In genomic region chr6:4545727-4546126, GRCm38 (mm10) we compare ENCODE assay signal across 7 mouse cellular contexts. TPM values are rescaled to one million over a fixed set of nuclear protein-coding genes. Genes with fewer than 3 reads are reported as not detected.
DNase-seq lines count a peak whose midpoint lies in the region; ATAC-seq lines count a peak whose summit lies in the region.

No protein-coding gene starts in this region.

- no peak overlapping the region for H3K9ac ChIP-seq in midbrain, embryonic 16.5 days (ENCODE audit: low read depth, low read length)
- H3K9ac ChIP-seq in heart, embryonic 16.5 days (ENCODE audit: low read length) = peak overlapping the region; percentile 43
- H3K9ac ChIP-seq in liver, embryonic 13.5 days = no peak overlapping the region

- peaks cover 18% of the 10 kb centered on the region for H3K4me1 ChIP-seq in midbrain, embryonic 10.5 days
- no peaks in the 10 kb centered on the region; the same call in 1 of the 2 replicates for H3K4me1 ChIP-seq in midbrain, embryonic 16.5 days (ENCODE audit: control insufficient read depth, insufficient read depth, low read length)
- H3K4me1 ChIP-seq in heart, embryonic 16.5 days (ENCODE audit: control insufficient read depth, insufficient read depth, low read length) = 0 out of 2 replicates have a peak, but pooled peaks cover 2% of the 10 kb centered on the region
- H3K4me1 ChIP-seq in liver, embryonic 13.5 days (replicated peaks) = no peaks in the 10 kb centered on the region; the same call in 1 of the 2 replicates

- no peaks in the 10 kb centered on the region for H3K36me3 ChIP-seq in midbrain, embryonic 10.5 days
- H3K36me3 ChIP-seq in midbrain, embryonic 16.5 days (ENCODE audit: control insufficient read depth, insufficient read depth, low read length) = no peaks in the 10 kb centered on the region
- H3K36me3 ChIP-seq in heart, embryonic 16.5 days (ENCODE audit: control insufficient read depth, insufficient read depth) = no peaks in the 10 kb centered on the region
- H3K36me3 ChIP-seq in liver, embryonic 13.5 days = no peaks in the 10 kb centered on the region

- H3K27me3 ChIP-seq in midbrain, embryonic 10.5 days (ENCODE audit: low read depth, poor library complexity, severe bottlenecking) = no peaks in the 10 kb centered on the region
- H3K27me3 ChIP-seq in midbrain, embryonic 16.5 days (ENCODE audit: control insufficient read depth, insufficient read depth, low read depth, low read length) = no peaks in the 10 kb centered on the region
- no peaks in the 10 kb centered on the region for H3K27me3 ChIP-seq in heart, embryonic 16.5 days (ENCODE audit: control insufficient read depth, insufficient read depth, low read length)
- no peaks in the 10 kb centered on the region for H3K27me3 ChIP-seq in liver, embryonic 13.5 days

- peak; percentile 56 for DNase-seq in midbrain, embryonic 10.5 days (ENCODE audit: low spot score)
- peak; percentile 89 for DNase-seq in NIH3T3 (ENCODE audit: low read depth)
- DNase-seq in cerebellum, adult 8-10 months = peak; percentile 34
- peak; percentile 4 for DNase-seq in liver, embryonic 13.5 days
- DNase-seq in right cerebral cortex, adult 2 months (ENCODE audit: low spot score in 2 of 2) = peak; percentile 35 to 72

- no peak for ATAC-seq in midbrain, embryonic 16.5 days
- no peak for ATAC-seq in heart, embryonic 16.5 days (replicated peaks; ENCODE audit: extremely low read depth, insufficient read depth, low FRiP score)
- ATAC-seq in liver, embryonic 13.5 days (ENCODE audit: low read depth) = no peak

- 60% methylated on average over 8 of the region's 8 CpGs for WGBS in midbrain, embryonic 10.5 days
- WGBS in midbrain, embryonic 16.5 days = 53% methylated on average over 8 of the region's 8 CpGs
- 15% methylated on average over 8 of the region's 8 CpGs for WGBS in heart, embryonic 16.5 days
- 12% methylated on average over 8 of the region's 8 CpGs for WGBS in liver, embryonic 13.5 days (ENCODE audit: insufficient replicate concordance)

- no peaks in the 10 kb centered on the region for H3K9me3 ChIP-seq in midbrain, embryonic 10.5 days (replicated peaks)
- H3K9me3 ChIP-seq in midbrain, embryonic 16.5 days (replicated peaks; ENCODE audit: control insufficient read depth, low read length, poor library complexity, severe bottlenecking) = no peaks in the 10 kb centered on the region
- H3K9me3 ChIP-seq in heart, embryonic 16.5 days (replicated peaks; ENCODE audit: control insufficient read depth, low read length) = no peaks in the 10 kb centered on the region
- H3K9me3 ChIP-seq in liver, embryonic 13.5 days (replicated peaks) = no peaks in the 10 kb centered on the region

- no peak overlapping the region for H3K27ac ChIP-seq in midbrain, embryonic 10.5 days (replicated peaks)
- no peak overlapping the region for H3K27ac ChIP-seq in midbrain, embryonic 16.5 days (ENCODE audit: low read length)
- H3K27ac ChIP-seq in heart, embryonic 16.5 days (ENCODE audit: low read length) = no peak overlapping the region
- H3K27ac ChIP-seq in liver, embryonic 13.5 days = no peak overlapping the region

- H3K4me3 ChIP-seq in midbrain, embryonic 10.5 days = no peak overlapping the region
- no peak overlapping the region for H3K4me3 ChIP-seq in midbrain, embryonic 16.5 days (ENCODE audit: low read depth, low read length)
- peak overlapping the region; percentile 30 for H3K4me3 ChIP-seq in heart, embryonic 16.5 days (ENCODE audit: low read length)
- no peak overlapping the region for H3K4me3 ChIP-seq in liver, embryonic 13.5 days (replicated peaks)

- H3K4me2 ChIP-seq in midbrain, embryonic 16.5 days (ENCODE audit: low read length) = no peak overlapping the region
- peak overlapping the region; percentile 61 for H3K4me2 ChIP-seq in heart, embryonic 16.5 days (ENCODE audit: low read depth, low read length)
- H3K4me2 ChIP-seq in liver, embryonic 13.5 days = no peak overlapping the region

RNA-seq across cellular contexts. Expression of gene Col1a2, which starts 41.1 kb away (rescaled TPM):
- 84.9 and 139 TPM in 2 replicates for polyA plus RNA-seq in midbrain, embryonic 10.5 days (2016; fragmentation: Nextera tagmentation; extraction: Ambion mirVana)
- polyA plus RNA-seq in midbrain, embryonic 16.5 days (2015; fragmentation: Nextera tagmentation; extraction: Ambion mirVana) = 62.8 and 78.9 TPM in 2 replicates
- polyA plus RNA-seq in heart, embryonic 16.5 days (2015; fragmentation: Nextera tagmentation; extraction: Ambion mirVana) = 382 and 460 TPM in 2 replicates
- 53.7 and 54.3 TPM in 2 replicates for polyA plus RNA-seq in liver, embryonic 13.5 days (2015; fragmentation: Nextera tagmentation; extraction: Ambion mirVana)

RNA-seq across cellular contexts. Expression of gene Casd1, which starts 54.9 kb away (rescaled TPM):
- 32.0 and 32.2 TPM in 2 replicates for polyA plus RNA-seq in midbrain, embryonic 10.5 days (2016; fragmentation: Nextera tagmentation; extraction: Ambion mirVana)
- polyA plus RNA-seq in midbrain, embryonic 16.5 days (2015; fragmentation: Nextera tagmentation; extraction: Ambion mirVana) = 48.6 and 49.4 TPM in 2 replicates
- polyA plus RNA-seq in heart, embryonic 16.5 days (2015; fragmentation: Nextera tagmentation; extraction: Ambion mirVana) = 23.6 and 25.5 TPM in 2 replicates
- 7.7 and 10.5 TPM in 2 replicates for polyA plus RNA-seq in liver, embryonic 13.5 days (2015; fragmentation: Nextera tagmentation; extraction: Ambion mirVana)

Comparison
In these comparisons a context has a peak if more than half of its experiments do, and no peak if none do; other contexts are left out.
1. DNase-seq: peak in every context shown above with its lines; median percentile 89 in NIH3T3; 56 in midbrain, embryonic 10.5 days; 54 in right cerebral cortex, adult 2 months; 34 in cerebellum, adult 8-10 months; 4 in liver, embryonic 13.5 days.